9 mouse cellular contexts compared by ENCODE assay signal in the genomic region with DNA sequence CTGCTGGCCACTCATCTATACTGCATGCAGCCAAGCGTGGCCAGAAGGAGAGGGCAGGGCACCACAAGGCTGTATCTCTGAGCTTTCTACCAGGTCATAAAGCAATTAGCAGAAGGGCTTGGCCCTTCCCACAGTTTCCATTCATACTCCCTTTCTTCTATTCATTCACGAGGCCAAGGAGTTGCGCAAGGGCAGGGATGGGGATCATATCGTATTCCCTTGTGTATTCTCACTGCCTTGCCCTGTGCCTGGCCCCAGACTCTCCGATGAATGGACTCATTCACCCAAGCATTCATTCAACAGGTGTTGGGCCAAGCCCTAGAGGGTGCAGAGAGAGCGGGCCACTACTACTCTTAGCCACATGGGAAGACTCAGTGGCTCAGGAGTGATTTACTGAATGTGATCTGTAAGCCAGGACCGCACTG.
A peak's percentile ranks its signal among the peaks of the same experiment; 100 is the strongest.
DNase-seq lines count a peak whose midpoint lies in the region; ATAC-seq and TF ChIP-seq lines count a peak whose summit lies in the region.
"Had no signal": no experiment of that assay in that cellular context is flagged by ENCODE, and none has a peak within 500 bp of the region (broad histone marks: within the 10 kb centered on the region; RNA-seq: fewer than 3 reads in every experiment).

No protein-coding gene starts in this region.

- peak; percentile 66 for DNase-seq in gastrocnemius, adult 2 months
- DNase-seq in gastrocnemius, postnatal 10 days = no peak
- no peak for DNase-seq in thymus, postnatal 0 days (ENCODE audit: low spot score)
- no peak for DNase-seq in thymus, postnatal 4 days

- H3K27me3 ChIP-seq in midbrain, embryonic 12.5 days = peaks cover 20% of the 10 kb centered on the region
- no peaks in the 10 kb centered on the region for H3K27me3 ChIP-seq in midbrain, embryonic 15.5 days (replicated peaks)
- no peaks in the 10 kb centered on the region for H3K27me3 ChIP-seq in embryonic facial prominence, embryonic 15.5 days
- H3K27me3 ChIP-seq in stomach, embryonic 14.5 days (ENCODE audit: control insufficient read depth, insufficient read depth, low read length) = no peaks in the 10 kb centered on the region
- H3K27me3 ChIP-seq: CH12.LX had no signal

- H3K27ac ChIP-seq in gastrocnemius, adult 2 months = no peak overlapping the region
- H3K27ac ChIP-seq in midbrain, embryonic 12.5 days (replicated peaks) = peak overlapping the region; percentile 93; the same call in 1 of the 2 replicates
- no peak overlapping the region for H3K27ac ChIP-seq in midbrain, embryonic 15.5 days
- H3K27ac ChIP-seq in embryonic facial prominence, embryonic 15.5 days (replicated peaks) = no peak overlapping the region
- H3K27ac ChIP-seq in stomach, embryonic 14.5 days (ENCODE audit: low read length) = peak overlapping the region; percentile 52; the same call in 1 of the 2 replicates

- peaks cover 47% of the 10 kb centered on the region for H3K4me1 ChIP-seq in midbrain, embryonic 12.5 days
- peaks cover 31% of the 10 kb centered on the region for H3K4me1 ChIP-seq in midbrain, embryonic 15.5 days
- H3K4me1 ChIP-seq in embryonic facial prominence, embryonic 15.5 days = peaks cover 52% of the 10 kb centered on the region
- H3K4me1 ChIP-seq in stomach, embryonic 14.5 days (ENCODE audit: control insufficient read depth, insufficient read depth, low read length) = peaks cover 30% of the 10 kb centered on the region

- WGBS in midbrain, embryonic 12.5 days = 29% methylated on average over 7 of the region's 7 CpGs
- WGBS in midbrain, embryonic 15.5 days = 44% methylated on average over 7 of the region's 7 CpGs
- WGBS in embryonic facial prominence, embryonic 15.5 days = 61% methylated on average over 7 of the region's 7 CpGs
- 54% methylated on average over 7 of the region's 7 CpGs for WGBS in stomach, embryonic 14.5 days

- TF ChIP-seq CTCF in gastrocnemius, adult 2 months (IDR thresholded peaks at IDR 0.05) = no peak

- ATAC-seq in midbrain, embryonic 12.5 days (ENCODE audit: low FRiP score, low read depth) = no peak
- no peak for ATAC-seq in midbrain, embryonic 15.5 days (replicated peaks)
- ATAC-seq in embryonic facial prominence, embryonic 15.5 days (ENCODE audit: insufficient number of reproducible peaks, low FRiP score, low TSS enrichment, low read depth) = peak; percentile 52; the same call in 1 of the 2 replicates
- peak; percentile 81 for ATAC-seq in stomach, embryonic 14.5 days (ENCODE audit: insufficient number of reproducible peaks, insufficient read depth, low FRiP score, low read depth)

- no peaks in the 10 kb centered on the region for H3K9me3 ChIP-seq in midbrain, embryonic 12.5 days
- no peaks in the 10 kb centered on the region for H3K9me3 ChIP-seq in midbrain, embryonic 15.5 days
- H3K9me3 ChIP-seq in embryonic facial prominence, embryonic 15.5 days (replicated peaks) = no peaks in the 10 kb centered on the region
- no peaks in the 10 kb centered on the region for H3K9me3 ChIP-seq in stomach, embryonic 14.5 days (ENCODE audit: control insufficient read depth, low read depth, low read length)

- no peak overlapping the region for H3K9ac ChIP-seq in midbrain, embryonic 12.5 days (replicated peaks)
- H3K9ac ChIP-seq in midbrain, embryonic 15.5 days = no peak overlapping the region
- H3K9ac ChIP-seq in embryonic facial prominence, embryonic 15.5 days = no peak overlapping the region
- H3K9ac ChIP-seq in stomach, embryonic 14.5 days (replicated peaks; ENCODE audit: low read depth, low read length) = no peak overlapping the region

- H3K36me3 ChIP-seq in midbrain, embryonic 12.5 days = no peaks in the 10 kb centered on the region
- H3K36me3 ChIP-seq in midbrain, embryonic 15.5 days (replicated peaks) = no peaks in the 10 kb centered on the region
- H3K36me3 ChIP-seq in embryonic facial prominence, embryonic 15.5 days = no peaks in the 10 kb centered on the region
- H3K36me3 ChIP-seq in stomach, embryonic 14.5 days (ENCODE audit: control insufficient read depth, insufficient read depth, low read length) = no peaks in the 10 kb centered on the region

- intact Hi-C loops in gastrocnemius, adult 2 months (cut with DNase I) = no loop called here

- H3K4me3 ChIP-seq in gastrocnemius, adult 2 months = no peak overlapping the region
- no peak overlapping the region for H3K4me3 ChIP-seq in midbrain, embryonic 12.5 days
- no peak overlapping the region for H3K4me3 ChIP-seq in midbrain, embryonic 15.5 days
- no peak overlapping the region for H3K4me3 ChIP-seq in embryonic facial prominence, embryonic 15.5 days (replicated peaks)
- no peak overlapping the region for H3K4me3 ChIP-seq in stomach, embryonic 14.5 days (ENCODE audit: low read depth, low read length)

- no peak overlapping the region for H3K4me2 ChIP-seq in midbrain, embryonic 12.5 days (replicated peaks)
- H3K4me2 ChIP-seq in midbrain, embryonic 15.5 days = no peak overlapping the region
- H3K4me2 ChIP-seq in embryonic facial prominence, embryonic 15.5 days (replicated peaks) = no peak overlapping the region
- H3K4me2 ChIP-seq in stomach, embryonic 14.5 days (replicated peaks; ENCODE audit: low read depth, low read length) = no peak overlapping the region

Comparison
In these comparisons a context has a peak if more than half of its experiments do, and no peak if none do; other contexts are left out.
1. H3K27ac ChIP-seq: peak in midbrain, embryonic 12.5 days (single experiment) and stomach, embryonic 14.5 days (single experiment); none in gastrocnemius, adult 2 months (single experiment), midbrain, embryonic 15.5 days (single experiment) and embryonic facial prominence, embryonic 15.5 days (single experiment).
2. ATAC-seq: peak in embryonic facial prominence, embryonic 15.5 days (single experiment) and stomach, embryonic 14.5 days (single experiment); none in midbrain, embryonic 12.5 days (single experiment) and midbrain, embryonic 15.5 days (single experiment).